Mouse (Mus musculus): ENCODE measurements around the gene Zcwpw1.

DNA sequence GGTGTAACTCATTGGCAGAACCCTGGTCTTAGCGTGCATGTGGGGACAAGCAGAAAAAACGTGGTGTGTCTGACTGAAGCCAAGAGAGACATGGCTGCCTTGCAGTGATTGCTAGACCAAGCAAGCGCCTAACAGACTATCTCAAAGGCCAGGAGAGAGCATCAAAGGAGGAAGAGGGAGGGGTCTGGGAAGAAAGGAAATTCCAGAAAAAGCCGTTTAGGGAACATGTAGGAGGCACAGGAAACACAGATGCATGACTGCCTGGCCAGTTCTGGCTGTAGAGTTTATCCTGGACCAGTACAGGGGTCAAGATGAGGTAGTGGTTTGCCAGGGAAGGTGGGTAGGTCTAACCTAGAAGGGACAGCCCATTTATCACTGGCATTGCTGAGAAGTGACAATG is 45.9 kb downstream of the Zcwpw1 start:
- TF ChIP-seq POLR2A (IDR thresholded peaks at IDR 0.05; ENCODE audit: insufficient read length, low read depth) (no peak), USF1 (IDR thresholded peaks at IDR 0.05; ENCODE audit: low read depth) (no peak), TCF3 (IDR thresholded peaks at IDR 0.05; ENCODE audit: insufficient read length, low read depth) (no peak), TCF12 (IDR thresholded peaks at IDR 0.05; ENCODE audit: insufficient read depth, poor library complexity, severe bottlenecking) (no peak), MYOG (IDR thresholded peaks at IDR 0.05; ENCODE audit: control insufficient read depth in 1 of 3, insufficient read depth in 1 of 3, insufficient read length in 2 of 3, low read depth in 2 of 3) (no peak), CEBPB (IDR thresholded peaks at IDR 0.05; ENCODE audit: insufficient read depth, poor library complexity, severe bottlenecking) (no peak), E2F4 (IDR thresholded peaks at IDR 0.05; ENCODE audit: insufficient read depth) (no peak), POLR2AphosphoS2 (IDR thresholded peaks at IDR 0.05; ENCODE audit: insufficient read length, low read depth) (no peak)
